Mouse (Mus musculus) heart, adult 2 months (tissue): ENCODE results near the gene Car9.

Source experiments
- CTCF ChIP-seq: fragments of 200-600 bp; IDR thresholded peaks from 2 replicates; pipeline ENCODE4 v1.8.1; 2022; ENCODE audit warnings: antibody characterized with exemption, mild to moderate bottlenecking, moderate library complexity
- POLR2A ChIP-seq: fragments of 200-500 bp; IDR thresholded peaks from 2 replicates; pipeline ENCODE4 v1.6.1; 2011; ENCODE audit warnings: mild to moderate bottlenecking, low read depth, low read length, control low read depth; ENCODE audit not compliant: insufficient read depth

DNA sequence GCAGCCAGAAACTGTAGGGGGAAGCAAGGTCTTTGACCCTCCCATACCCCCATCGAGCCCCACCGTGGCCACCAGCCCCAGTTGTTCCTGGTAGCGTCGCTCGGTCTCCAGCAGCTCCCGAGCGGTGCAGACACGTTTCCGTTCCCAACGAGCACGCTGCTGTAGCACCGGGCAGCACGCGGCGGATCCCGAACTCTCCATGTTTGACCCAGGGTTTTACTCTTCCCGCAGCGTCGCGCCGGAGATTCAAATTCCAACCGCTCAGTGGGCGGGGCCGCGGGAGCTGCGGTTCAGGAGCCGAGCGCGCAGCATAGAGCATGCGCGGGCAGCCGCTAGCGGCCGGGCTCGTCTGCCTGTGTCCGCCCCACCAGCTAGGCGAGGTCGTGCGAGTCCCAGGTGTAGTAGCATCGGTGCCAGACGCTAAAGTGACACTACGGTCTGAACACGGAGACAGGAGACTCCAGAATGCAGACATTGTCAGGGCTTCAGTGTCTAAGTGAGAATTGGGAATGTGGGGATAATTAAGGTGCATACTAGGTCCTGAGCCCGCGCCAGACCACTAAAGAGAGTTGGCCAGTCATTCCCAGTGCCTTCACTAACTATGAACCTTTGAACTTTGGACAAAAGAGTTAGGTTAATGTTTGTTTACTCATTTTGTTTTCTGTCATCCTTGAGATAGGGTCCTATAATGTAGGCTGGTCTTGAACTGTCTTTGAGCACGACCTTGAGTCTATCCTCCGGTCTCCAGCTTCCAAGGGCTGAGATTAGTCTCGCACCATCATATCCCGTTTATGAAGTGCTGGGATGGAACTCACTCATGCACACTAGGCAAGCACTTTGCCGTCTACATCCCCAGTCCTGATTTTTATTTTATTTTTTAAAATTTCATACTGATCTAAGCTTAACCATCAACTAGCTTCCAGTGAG, 7.1 kb upstream of the Car9 start, which contains the start of gene Arhgef39:
- no peak for TF ChIP-seq CTCF
- TF ChIP-seq POLR2A = 0 out of 2 replicates have a peak, but pooled peaks have one; percentile 24
